Mouse (Mus musculus) cerebellum, postnatal 25 days (tissue): ENCODE results near the gene Gm4869.
"Not testable (repeated sequence)": the region's sequence is repeated elsewhere in the genome, so short reads cannot be mapped to it uniquely, and the experiment has no call there.

ENCODE experiments used
- DNase-seq, 2 experiments: peaks; one replicate each; pipeline ENCODE4 v3.0.0; 2021; ENCODE audit warnings: mixed read lengths in 2 of 2

Gm4869 gene

GRCm38 (mm10) chr5:140445345-140445744 is at the start of gene Gm4869:
Gm4869 (plus strand) TSS chr5:140445645.
- DNase-seq, result no peak

- peak in 1 of 2 experiments; percentile 30 for DNase-seq
Observed at GRCm38 (mm10) chr5:140396166-140396940, 49.1 kb upstream of the Gm4869 start.

GRCm38 (mm10) chr5:140402640-140403270 is 42.7 kb upstream of the Gm4869 start:
- DNase-seq, result no peak

DNA sequence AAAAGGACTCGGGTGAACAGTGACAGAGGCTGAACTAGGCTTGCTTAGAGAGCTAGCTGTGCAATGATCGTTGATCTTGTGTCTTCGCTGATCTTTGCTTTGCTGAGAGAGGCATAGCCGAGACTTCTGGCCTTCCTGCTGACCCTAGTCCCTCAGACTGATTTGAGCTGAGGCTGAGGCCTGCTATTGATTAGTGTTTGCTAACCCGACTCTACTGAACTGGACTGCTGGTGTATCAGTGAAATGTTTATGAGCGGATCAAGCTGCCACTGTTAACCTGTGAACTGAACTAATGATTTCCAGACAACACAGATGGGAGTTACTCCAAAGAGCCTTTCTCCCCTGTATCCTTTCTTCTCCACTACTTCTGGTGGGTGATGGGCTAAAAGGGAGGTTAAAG is 40.3 kb upstream of the Gm4869 start:
- no peak for DNase-seq

DNA sequence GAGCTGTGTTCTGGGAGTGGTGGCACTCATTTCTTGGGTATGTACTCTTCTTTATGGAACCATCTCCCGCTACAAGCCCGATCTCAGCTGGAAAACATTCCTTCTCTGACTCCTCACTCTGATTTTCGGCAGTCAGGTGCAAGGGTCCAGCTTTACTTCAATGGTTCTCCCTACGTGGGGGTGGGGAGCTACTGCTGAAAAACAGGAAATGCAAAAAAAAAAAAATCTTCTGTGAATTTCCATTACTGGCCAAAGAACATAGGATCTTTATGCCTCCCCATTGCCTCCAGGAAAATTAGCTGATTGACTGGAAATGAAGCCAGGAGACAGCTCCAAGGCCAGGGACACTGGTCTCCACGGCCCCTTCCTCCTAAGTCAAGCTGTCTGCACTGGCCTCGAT is 38.8 kb upstream of the Gm4869 start:
- DNase-seq, result no peak

GRCm38 (mm10) chr5:140408801-140409200 is 36.6 kb upstream of the Gm4869 start:
- DNase-seq, result no peak

DNA sequence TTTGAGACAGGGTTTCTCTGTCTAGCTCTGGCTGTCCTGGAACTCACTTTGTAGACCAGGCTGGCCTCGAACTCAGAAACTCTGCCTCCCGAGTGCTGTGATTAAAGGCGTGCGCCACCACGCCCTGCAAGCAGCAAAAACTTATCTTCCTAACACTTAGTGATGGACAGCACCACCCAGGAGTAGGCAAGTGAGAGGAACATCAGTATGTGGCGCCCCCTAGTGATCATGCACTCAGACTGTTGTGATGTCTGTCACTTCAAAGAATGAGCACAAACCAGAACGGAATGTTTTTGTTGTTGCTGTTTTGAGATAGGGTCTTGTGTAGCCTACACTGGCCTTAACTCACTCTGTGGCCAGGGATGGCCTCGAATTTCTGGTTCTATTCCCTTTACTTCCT is 34.1 kb upstream of the Gm4869 start:
- DNase-seq, result peak; percentile 47 to 71

DNA sequence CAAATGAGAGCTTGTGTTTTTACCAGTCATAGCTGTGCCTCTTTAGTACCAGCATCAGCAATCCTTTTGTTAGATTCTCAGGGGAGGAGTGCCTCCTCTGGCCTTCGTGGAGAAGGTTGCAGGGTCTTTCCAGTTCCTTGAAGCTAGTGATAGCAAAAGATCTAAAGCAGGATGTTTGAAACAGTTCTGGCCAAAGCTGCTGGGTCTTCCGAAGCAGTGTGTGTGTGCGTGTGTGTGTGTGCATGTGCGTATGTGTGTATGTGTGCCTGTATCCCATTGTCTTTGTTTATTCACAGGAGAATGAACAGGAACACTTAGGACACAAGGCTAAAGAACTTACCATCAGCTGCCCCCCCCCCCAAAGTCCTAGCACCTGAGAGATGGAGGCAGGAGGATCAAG is 30.8 kb upstream of the Gm4869 start:
- DNase-seq, result no peak

GRCm38 (mm10) chr5:140418106-140418488 is 27.3 kb upstream of the Gm4869 start:
- peak in 1 of 2 experiments; percentile 38 for DNase-seq

DNA sequence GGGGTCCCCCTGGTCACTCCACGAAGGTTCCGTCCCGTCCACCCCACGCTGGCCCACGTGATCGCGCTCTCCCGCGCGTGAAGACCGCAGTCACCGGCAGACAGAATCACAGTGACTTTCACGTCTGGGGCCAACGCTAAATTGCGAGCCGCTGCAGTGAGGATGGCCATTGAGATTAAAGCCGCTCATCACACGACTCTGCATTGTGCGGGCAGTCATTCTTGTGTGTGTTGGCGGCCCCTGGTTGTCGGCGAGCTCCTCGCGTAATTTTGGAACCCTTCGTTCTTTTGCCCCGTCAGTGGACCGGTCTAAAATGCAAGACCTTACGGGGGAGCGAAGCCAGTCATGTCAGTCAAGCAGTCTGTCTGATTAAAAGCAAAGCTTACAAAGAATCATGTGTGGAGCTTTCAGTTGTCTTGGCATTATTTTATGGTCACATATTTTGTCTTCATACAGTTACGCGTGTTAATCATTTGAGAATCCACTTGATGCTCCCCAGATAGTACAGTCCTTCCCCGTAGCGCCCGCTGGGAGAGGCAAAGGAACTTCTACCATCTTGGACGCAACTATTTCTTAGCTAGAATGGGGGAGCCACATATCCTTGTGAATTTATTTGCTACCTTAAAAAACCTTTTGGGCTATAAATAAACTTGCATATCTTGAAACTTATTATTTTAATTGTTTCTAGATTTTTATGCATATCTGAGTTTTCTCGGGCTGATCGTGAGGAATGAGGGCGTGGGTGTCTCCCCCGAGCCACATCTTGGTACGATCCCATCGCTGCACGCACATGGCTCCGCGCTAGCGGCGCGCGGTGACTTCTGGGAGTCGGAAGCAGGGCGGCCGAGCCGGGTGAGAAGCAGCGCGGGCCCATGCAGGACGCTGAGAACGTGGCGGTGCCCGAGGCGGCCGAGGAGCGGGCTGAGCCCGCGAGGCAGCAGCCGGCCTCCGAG is 26.7 kb upstream of the Gm4869 start, which contains the start of gene Eif3b:
Gene Eif3b, plus strand, starts transcription at position 840 of the 953 bp plus-strand sequence.
- peak; percentile 93 to 94 for DNase-seq

DNA sequence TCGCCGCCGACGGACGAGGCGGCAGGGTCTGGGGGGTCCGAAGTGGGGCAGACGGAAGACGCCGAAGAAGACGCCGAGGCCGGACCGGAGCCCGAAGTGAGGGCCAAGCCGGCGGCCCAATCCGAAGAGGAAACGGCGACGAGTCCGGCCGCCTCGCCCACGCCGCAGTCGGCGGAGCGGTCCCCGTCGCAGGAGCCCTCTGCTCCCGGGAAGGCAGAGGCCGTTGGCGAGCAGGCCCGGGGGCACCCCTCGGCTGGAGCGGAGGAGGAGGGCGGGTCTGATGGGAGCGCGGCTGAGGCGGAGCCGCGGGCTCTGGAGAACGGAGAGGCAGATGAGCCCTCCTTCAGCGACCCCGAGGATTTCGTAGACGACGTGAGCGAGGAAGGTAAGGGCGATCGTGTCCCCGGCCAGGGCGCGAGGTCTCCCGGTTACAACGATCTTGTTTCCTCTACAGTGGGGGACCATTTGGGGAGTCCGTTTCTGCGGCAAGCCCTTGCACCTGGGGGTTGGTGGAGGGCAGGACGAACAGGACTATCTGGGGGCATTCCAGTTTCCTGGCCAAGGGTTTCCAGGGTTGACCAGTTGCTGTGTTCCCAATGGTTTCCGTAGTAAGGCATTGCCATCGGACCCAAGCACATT is 25.9 kb upstream of the Gm4869 start:
- DNase-seq, result no peak

GRCm38 (mm10) chr5:140420616-140421015 is 24.8 kb upstream of the Gm4869 start:
- no peak for DNase-seq

DNA sequence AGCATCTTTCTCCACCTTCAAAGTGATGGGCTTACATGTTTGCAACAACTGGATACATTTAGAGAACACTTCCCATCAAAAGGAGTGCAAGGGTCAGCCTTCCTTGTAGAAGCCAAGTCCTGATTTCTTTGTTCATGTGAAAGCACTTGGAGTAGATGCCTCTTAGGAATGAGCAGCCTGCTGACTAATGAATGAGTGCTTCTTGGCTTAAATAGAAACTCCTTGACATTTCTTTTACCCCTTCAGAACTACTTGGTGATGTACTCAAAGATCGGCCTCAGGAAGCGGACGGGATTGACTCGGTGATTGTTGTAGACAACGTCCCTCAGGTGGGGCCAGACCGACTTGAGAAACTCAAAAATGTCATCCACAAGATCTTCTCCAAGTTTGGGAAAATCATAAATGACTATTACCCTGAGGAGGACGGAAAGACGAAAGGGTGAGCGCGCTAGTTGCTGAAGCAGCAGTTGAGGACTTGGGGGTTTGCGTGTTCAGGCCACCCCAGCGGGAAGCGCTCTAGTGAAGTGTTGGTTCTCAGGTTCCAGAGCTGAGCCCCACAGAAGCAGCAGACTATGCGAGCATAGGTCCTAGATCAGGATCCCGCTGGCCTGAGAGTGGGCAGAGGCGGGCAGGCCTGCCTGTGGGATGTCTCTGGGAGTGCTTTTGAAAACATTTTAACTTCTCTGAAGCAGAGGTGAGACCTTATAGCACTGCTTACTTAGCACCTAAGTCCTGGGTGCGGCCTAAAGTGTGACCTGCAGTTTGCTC is 20.2 kb upstream of the Gm4869 start:
- no peak for DNase-seq

DNA sequence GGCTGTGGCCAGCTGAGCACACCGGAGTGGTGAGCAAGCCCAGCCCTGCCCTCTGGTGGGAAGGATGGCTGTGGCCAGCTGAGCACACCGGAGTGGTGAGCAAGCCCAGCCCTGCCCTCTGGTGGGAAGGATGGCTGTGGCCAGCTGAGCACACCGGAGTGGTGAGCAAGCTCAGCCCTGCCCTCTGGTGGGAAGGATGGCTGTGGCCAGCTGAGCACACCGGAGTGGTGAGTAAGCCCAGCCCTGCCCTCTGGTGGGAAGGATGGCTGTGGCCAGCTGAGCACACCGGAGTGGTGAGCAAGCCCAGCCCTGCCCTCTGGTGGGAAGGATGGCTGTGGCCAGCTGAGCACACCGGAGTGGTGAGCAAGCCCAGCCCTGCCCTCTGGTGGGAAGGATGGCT is 6.3 kb upstream of the Gm4869 start:
- not testable (repeated sequence) for DNase-seq

- peak; percentile 29 to 61 for DNase-seq
Observed at GRCm38 (mm10) chr5:140441406-140441805, 4.0 kb upstream of the Gm4869 start.

DNA sequence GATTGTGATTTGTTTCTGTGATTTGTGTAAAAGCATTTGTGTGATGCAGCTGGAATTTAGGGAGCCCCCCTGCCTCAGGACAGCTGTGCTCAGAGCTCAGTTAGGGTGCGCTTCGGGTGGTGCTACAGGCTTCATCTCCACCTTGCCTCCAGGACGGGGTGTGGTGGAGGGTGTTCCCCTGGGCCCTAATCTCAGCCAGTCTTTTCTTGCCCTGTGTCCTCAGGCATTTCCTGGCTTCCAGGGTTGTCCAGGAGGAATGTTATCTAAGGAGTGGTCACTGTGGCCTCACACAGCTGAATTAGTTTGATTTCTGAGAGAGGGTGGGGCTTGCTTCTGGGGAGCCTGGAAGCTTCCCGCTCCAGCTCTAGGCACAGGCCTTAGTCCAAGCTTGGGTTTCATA is 1.4 kb upstream of the Gm4869 start:
- no peak for DNase-seq

DNA sequence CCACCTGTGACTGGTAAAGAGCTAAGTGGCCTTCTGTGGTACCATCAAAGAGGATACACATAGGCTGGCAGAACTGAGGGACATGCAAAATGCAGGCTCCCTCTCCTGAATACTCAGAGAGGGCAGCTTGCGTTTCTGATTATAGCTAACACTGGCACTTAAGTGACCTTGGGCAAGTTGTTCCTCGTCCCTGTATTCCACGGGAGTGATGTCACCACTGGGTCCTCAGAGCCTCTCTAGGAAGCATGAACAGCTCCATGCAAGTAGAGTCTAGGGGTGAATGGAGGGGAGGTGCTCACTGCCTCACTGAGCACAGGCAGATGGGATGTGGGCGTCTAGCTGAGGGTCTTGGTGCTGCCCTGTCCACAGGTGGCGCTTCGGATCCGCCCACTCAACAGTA is 609 bp downstream of the Gm4869 start:
- no peak for DNase-seq

DNA sequence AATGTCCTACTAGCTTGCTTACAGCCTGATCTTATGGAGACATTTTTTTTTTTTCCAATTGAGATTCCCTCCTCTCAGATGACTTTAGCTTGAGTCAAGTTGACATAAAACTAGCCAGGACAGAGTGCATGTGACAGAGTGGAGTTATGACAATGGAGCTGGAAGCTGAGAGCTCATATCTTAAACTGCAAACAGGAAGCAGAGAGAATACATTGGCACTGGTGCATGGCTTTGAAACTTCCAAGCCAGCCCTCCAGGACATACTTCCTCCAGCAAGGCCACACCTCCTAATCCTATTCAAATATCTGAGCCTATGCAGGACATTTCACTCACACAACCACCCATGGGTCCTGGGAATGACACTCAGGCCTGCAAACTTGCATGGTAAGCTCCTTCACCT is 9.0 kb downstream of the Gm4869 start:
- no peak for DNase-seq

DNA sequence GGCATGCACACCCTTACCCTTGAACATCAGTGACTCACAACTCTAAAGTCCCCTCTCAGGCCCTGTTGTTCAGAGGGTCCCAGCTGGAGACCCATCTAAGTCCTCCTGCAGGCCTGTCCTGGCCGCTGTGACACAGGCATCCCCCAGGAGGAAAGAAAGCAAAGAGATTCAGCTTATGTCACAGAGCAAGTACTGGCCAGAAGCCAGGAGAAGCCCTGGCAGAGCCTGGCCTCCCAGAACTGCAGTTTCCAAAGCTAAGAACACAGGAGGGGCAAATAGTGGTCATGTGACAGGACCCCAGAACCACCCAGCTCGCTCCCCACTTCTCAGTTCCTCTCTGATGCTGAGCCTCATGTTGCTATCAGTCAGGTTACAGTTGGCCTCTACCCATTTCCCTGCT is 10.0 kb downstream of the Gm4869 start:
- DNase-seq, result no peak

DNA sequence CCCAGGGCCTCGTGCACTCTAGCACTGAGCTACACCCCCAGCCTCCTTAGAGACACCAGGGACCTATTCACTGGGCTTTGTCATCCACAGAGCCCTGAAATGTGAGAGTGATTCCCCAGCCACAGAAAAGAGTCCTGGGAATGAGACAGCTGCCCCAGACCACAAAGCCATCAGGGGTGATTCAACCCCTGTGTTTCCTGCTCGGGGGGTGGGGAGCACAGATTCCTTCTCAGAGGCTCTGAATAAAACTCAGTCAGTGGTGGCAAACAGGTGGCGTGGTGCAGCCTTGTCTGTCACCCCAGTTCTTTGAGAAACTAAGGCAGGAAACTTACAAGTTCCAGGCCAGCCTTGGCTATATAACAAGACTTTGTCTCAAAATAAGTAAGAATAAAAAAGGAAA is 16.0 kb downstream of the Gm4869 start:
- DNase-seq, result no peak

- DNase-seq, result not testable (repeated sequence)
Observed at GRCm38 (mm10) chr5:140463151-140463550, 17.7 kb downstream of the Gm4869 start.

DNA sequence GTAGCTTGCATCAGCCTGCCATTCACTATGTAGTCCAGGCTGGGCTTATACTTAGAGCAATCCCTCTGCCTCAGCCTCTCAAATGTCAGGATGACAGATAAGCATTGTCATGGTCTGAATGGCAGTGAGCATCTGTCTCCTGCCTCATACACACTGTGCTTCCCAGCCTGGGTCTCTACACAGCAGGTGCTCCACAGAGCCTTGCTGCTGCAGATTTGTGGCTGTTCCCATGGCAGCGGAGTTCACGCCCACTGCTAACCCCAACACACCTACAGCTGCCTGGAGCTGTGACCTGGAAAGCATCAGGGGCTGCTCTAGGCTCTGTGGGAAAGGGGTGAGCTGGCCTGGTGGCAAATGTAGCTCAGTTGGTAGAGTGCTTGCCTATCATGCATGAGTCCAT is 19.5 kb downstream of the Gm4869 start:
- no peak for DNase-seq
